Mouse (Mus musculus): Measurements from ENCODE around the gene Mov10l1.

The Mov10l1 gene

GRCm38 (mm10) chr15:88982534-88983079 lies at the start of gene Mov10l1:
Gene Mov10l1, plus strand, starts transcription at chr15:88982909.
- in situ Hi-C loops (cut with MseI, MboI), result no loop called here

GRCm38 (mm10) chr15:88934141-88934540 lies 48.6 kb upstream of the Mov10l1 start:
- in situ Hi-C loops (cut with MseI, MboI), result no loop called here

- in situ Hi-C loops (cut with MseI, MboI), result no loop called here
Observed at GRCm38 (mm10) chr15:88936619-88937290, 46.0 kb upstream of the Mov10l1 start.

- in situ Hi-C loops (cut with MseI, MboI), result no loop called here
Observed at GRCm38 (mm10) chr15:88937291-88937650, 45.4 kb upstream of the Mov10l1 start.

- in situ Hi-C loops (cut with MseI, MboI), result no loop called here
Observed at GRCm38 (mm10) chr15:88942783-88943182, 39.9 kb upstream of the Mov10l1 start.

- in situ Hi-C loops (cut with MseI, MboI), result no loop called here
Observed at GRCm38 (mm10) chr15:88943896-88944551, 38.7 kb upstream of the Mov10l1 start.

- in situ Hi-C loops (cut with MseI, MboI), result no loop called here
Observed at GRCm38 (mm10) chr15:88946851-88947250, 35.9 kb upstream of the Mov10l1 start.

- in situ Hi-C loops (cut with MseI, MboI), result no loop called here
Observed at GRCm38 (mm10) chr15:88951246-88951645, 31.5 kb upstream of the Mov10l1 start.

GRCm38 (mm10) chr15:88954368-88955072 lies 28.2 kb upstream of the Mov10l1 start, which contains the start of gene Ttll8:
Gene Ttll8, minus strand, starts transcription at chr15:88954418.
- in situ Hi-C loops (cut with MseI, MboI), result no loop called here

- in situ Hi-C loops (cut with MseI, MboI), result no loop called here
Observed at GRCm38 (mm10) chr15:88955342-88955741, 27.4 kb upstream of the Mov10l1 start.

GRCm38 (mm10) chr15:88957522-88957921 lies 25.2 kb upstream of the Mov10l1 start:
- in situ Hi-C loops (cut with MseI, MboI), result no loop called here

GRCm38 (mm10) chr15:88964070-88964578 lies 18.6 kb upstream of the Mov10l1 start:
- in situ Hi-C loops (cut with MseI, MboI), result no loop called here

GRCm38 (mm10) chr15:88972300-88972699 lies 10.4 kb upstream of the Mov10l1 start:
- in situ Hi-C loops (cut with MseI, MboI), result no loop called here

GRCm38 (mm10) chr15:88978281-88979137 lies 4.2 kb upstream of the Mov10l1 start, which contains the start of gene Mlc1:
Gene Mlc1, minus strand, starts transcription at chr15:88979007.
- in situ Hi-C loops (cut with MseI, MboI), result no loop called here

- in situ Hi-C loops (cut with MseI, MboI), result no loop called here
Observed at GRCm38 (mm10) chr15:88979138-88979446, 3.6 kb upstream of the Mov10l1 start.

GRCm38 (mm10) chr15:88989236-88989635 lies 6.5 kb downstream of the Mov10l1 start:
- in situ Hi-C loops (cut with MseI, MboI), result no loop called here

GRCm38 (mm10) chr15:88998636-88999035 lies 15.9 kb downstream of the Mov10l1 start:
- in situ Hi-C loops (cut with MseI, MboI), result no loop called here

- in situ Hi-C loops (cut with MseI, MboI), result no loop called here
Observed at GRCm38 (mm10) chr15:88999124-88999523, 16.4 kb downstream of the Mov10l1 start.

GRCm38 (mm10) chr15:89000367-89000766 lies 17.7 kb downstream of the Mov10l1 start:
- in situ Hi-C loops (cut with MseI, MboI), result no loop called here

- in situ Hi-C loops (cut with MseI, MboI), result no loop called here
Observed at GRCm38 (mm10) chr15:89001245-89001644, 18.5 kb downstream of the Mov10l1 start.

GRCm38 (mm10) chr15:89007002-89007401 lies 24.3 kb downstream of the Mov10l1 start:
- in situ Hi-C loops (cut with MseI, MboI), result no loop called here

All from mouse trophoblast stem cell (cell line).